Mouse (Mus musculus) kidney, postnatal 36 days (tissue): ENCODE results near the gene Strn4.
A peak's percentile ranks its signal among the peaks of the same experiment; 100 is the strongest.

Experiments
- DNase-seq, 2 experiments: peaks; one replicate each; pipeline ENCODE4 v3.0.0; 2021 to 2022; ENCODE audit warnings: mixed read lengths in 2 of 2

Gene Strn4

GRCm38 (mm10) chr7:16810920-16811648, 4.6 kb upstream of the Strn4 start:
- peak in 1 of 2 experiments; percentile 25 for DNase-seq

GRCm38 (mm10) chr7:16811649-16812070, 4.0 kb upstream of the Strn4 start:
- no peak for DNase-seq

- DNase-seq = no peak
Measured at GRCm38 (mm10) chr7:16812505-16812904, 3.2 kb upstream of the Strn4 start.

GRCm38 (mm10) chr7:16816078-16816474, 387 bp downstream of the Strn4 start:
- DNase-seq = peak; percentile 79 to 89

GRCm38 (mm10) chr7:16816475-16817122, 910 bp downstream of the Strn4 start, which contains the start of gene Fkrp:
Gene Fkrp (minus strand): TSS chr7:16816732.
- DNase-seq = peak; percentile 35 to 84

GRCm38 (mm10) chr7:16817693-16818092, 2.0 kb downstream of the Strn4 start:
- DNase-seq = no peak

- DNase-seq = no peak
Measured at GRCm38 (mm10) chr7:16819794-16820193, 4.1 kb downstream of the Strn4 start.

GRCm38 (mm10) chr7:16820271-16820763, 4.6 kb downstream of the Strn4 start:
- no peak for DNase-seq

GRCm38 (mm10) chr7:16821091-16821490, 5.4 kb downstream of the Strn4 start:
- peak in 1 of 2 experiments; percentile 20 for DNase-seq

- DNase-seq = no peak
Measured at GRCm38 (mm10) chr7:16821669-16822101, 6.0 kb downstream of the Strn4 start.

GRCm38 (mm10) chr7:16823734-16824133, 8.0 kb downstream of the Strn4 start:
- no peak for DNase-seq

GRCm38 (mm10) chr7:16825785-16826184, 10.1 kb downstream of the Strn4 start:
- peak; percentile 44 to 54 for DNase-seq

GRCm38 (mm10) chr7:16826571-16826970, 10.9 kb downstream of the Strn4 start:
- no peak for DNase-seq

GRCm38 (mm10) chr7:16827274-16827673, 11.6 kb downstream of the Strn4 start:
- no peak for DNase-seq

GRCm38 (mm10) chr7:16830449-16830848, 14.8 kb downstream of the Strn4 start:
- DNase-seq = peak; percentile 40 to 53

- DNase-seq = no peak
Measured at GRCm38 (mm10) chr7:16837916-16838803, 22.5 kb downstream of the Strn4 start.

- DNase-seq = no peak
Measured at GRCm38 (mm10) chr7:16838804-16839426, 23.2 kb downstream of the Strn4 start.

- no peak for DNase-seq
Measured at GRCm38 (mm10) chr7:16839427-16840108, 23.9 kb downstream of the Strn4 start.

- DNase-seq = no peak
Measured at GRCm38 (mm10) chr7:16840109-16840491, 24.4 kb downstream of the Strn4 start.

GRCm38 (mm10) chr7:16841078-16841477, 25.4 kb downstream of the Strn4 start:
- DNase-seq = no peak
